Mouse (Mus musculus): Measurements from ENCODE around the gene Pomgnt2. TPM values are rescaled to one million over a fixed set of nuclear protein-coding genes. Genes with fewer than 3 reads are reported as not detected.
A peak's percentile ranks its signal among the peaks of the same experiment; 100 is the strongest.

The Pomgnt2 gene
- polyA plus RNA-seq, 1 experiment from 2014 or later: 13.0 TPM

DNA sequence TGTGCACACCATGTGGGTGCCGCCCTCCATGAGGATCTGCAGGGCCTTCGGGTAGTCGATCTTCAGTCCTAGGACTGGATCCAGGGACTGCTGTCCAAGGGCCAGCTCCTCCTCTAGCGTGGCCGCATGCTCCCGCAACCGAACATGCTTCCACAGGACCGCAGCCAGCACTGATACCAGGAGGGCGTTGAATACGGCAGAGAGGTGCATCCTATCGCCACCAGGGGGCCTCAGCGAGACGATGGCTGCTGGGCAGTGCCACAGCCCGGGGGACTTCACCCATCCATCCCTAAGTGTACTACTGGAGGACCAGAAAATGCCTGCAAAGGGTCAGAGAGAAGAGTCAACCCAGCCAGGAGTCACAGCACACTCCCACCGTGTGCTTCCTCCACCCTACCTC, 13.4 kb downstream of the Pomgnt2 start:
- ATAC-seq (ENCODE audit: borderline replicate concordance, extremely low read depth, low FRiP score, low TSS enrichment): peak; percentile 53; the same call in 1 of the 2 replicates
- 36% methylated on average over 15 of the region's 15 CpGs for WGBS

DNA sequence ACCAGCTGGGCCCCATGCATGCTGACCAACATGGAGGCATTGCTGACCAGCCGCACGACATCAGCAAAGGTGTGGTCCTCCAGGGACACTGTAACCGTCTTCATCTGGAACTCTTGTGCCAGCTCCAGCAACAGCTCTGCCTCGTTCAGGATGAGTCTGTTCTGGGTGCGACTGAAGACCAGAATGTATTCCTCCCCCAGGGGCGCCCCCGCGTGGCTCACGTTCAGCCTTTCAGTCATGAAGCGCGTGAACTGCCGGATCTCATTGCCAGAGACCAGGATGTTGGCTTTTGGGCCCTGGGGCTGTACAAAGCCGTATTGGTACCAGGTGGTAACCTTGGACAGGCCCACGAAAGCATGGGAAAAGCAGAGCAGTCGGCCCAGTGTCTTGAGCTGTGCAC, 14.2 kb downstream of the Pomgnt2 start:
- H3K4me3 ChIP-seq: no peak overlapping the region
- no peaks in the 10 kb centered on the region for H3K9me3 ChIP-seq
- H3K27me3 ChIP-seq: no peaks in the 10 kb centered on the region
- no peak overlapping the region for H3K4me2 ChIP-seq
- no peak overlapping the region for H3K27ac ChIP-seq
- H3K9ac ChIP-seq: no peak overlapping the region
- 89% methylated on average over 15 of the region's 15 CpGs for WGBS
- no peak for ATAC-seq (ENCODE audit: borderline replicate concordance, extremely low read depth, low FRiP score, low TSS enrichment)
- 0 out of 2 replicates have a peak, but pooled peaks cover 9% of the 10 kb centered on the region for H3K4me1 ChIP-seq
- no peaks in the 10 kb centered on the region for H3K36me3 ChIP-seq

More for the DNA sequence above, 13.4 kb downstream of the Pomgnt2 start:
- Histone ChIP-seq H3K27me3 (no peaks in the 10 kb centered on the region), H3K4me1 (0 out of 2 replicates have a peak, but pooled peaks cover 9% of the 10 kb centered on the region), H3K36me3 (no peaks in the 10 kb centered on the region), H3K27ac (no peak overlapping the region), H3K4me2 (no peak overlapping the region), H3K4me3 (no peak overlapping the region), H3K9ac (no peak overlapping the region), H3K9me3 (no peaks in the 10 kb centered on the region)

DNA sequence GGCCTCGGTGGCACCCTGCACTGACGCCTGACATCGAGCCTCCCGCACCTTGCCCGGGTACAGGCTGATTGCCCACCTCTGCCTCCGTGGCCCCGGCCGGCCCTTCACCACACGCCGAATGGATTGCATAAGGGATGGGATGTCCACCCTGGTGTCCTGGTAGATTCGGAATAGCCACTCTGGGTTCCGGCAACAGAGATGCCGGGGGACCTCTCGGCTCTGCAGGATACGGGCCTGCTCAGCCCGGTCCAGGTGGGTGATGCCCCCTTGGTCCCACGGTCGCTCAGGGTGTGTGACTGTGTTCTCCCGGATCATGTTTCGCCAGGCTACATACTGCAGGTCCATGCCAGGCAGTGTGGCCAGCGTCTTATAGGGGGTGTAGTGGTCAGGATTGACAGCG, 14.7 kb downstream of the Pomgnt2 start:
- Histone ChIP-seq H3K4me2 (no peak overlapping the region), H3K27ac (no peak overlapping the region), H3K4me1 (0 out of 2 replicates have a peak, but pooled peaks cover 9% of the 10 kb centered on the region), H3K27me3 (no peaks in the 10 kb centered on the region), H3K4me3 (no peak overlapping the region), H3K9ac (no peak overlapping the region), H3K36me3 (no peaks in the 10 kb centered on the region), H3K9me3 (no peaks in the 10 kb centered on the region)
- no peak for ATAC-seq (ENCODE audit: borderline replicate concordance, extremely low read depth, low FRiP score, low TSS enrichment)
- 95% methylated on average over 22 of the region's 22 CpGs for WGBS

DNA sequence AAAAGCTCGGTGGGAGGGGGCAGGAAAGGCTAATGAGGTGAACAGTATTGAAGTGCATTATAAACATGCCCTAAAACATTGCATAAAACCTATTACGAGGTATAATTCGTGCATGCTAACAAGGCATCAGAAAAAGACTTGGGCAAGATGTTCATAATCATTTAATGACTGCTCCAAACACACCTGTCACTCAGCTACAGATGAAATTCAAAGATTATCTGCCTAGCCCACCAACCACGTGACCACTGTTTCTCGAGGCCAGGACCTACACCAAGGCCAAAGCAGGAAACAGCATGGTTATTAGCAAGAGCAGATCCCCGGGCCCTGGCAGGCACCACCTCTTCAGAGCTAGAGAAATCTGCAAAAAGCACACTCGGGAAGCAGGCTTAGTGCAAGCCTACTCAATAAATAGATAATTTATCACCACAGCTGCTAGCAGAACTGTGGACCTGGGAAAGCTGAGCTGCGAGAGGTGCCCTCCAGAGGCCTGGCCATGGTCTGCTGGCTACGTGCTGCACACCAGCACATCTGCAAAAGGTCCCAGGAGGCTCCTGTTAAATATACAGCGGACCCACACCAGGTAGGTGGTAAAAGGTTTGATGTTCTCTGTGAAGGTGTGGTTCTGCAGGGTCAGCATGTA, 15.3 kb downstream of the Pomgnt2 start:
- Histone ChIP-seq H3K4me1 (0 out of 2 replicates have a peak, but pooled peaks cover 9% of the 10 kb centered on the region), H3K9me3 (no peaks in the 10 kb centered on the region), H3K4me3 (no peak overlapping the region), H3K36me3 (no peaks in the 10 kb centered on the region), H3K4me2 (no peak overlapping the region), H3K27ac (no peak overlapping the region), H3K27me3 (no peaks in the 10 kb centered on the region), H3K9ac (no peak overlapping the region)
- WGBS: 67% methylated on average over 10 of the region's 10 CpGs
- ATAC-seq (ENCODE audit: borderline replicate concordance, extremely low read depth, low FRiP score, low TSS enrichment): no peak

DNA sequence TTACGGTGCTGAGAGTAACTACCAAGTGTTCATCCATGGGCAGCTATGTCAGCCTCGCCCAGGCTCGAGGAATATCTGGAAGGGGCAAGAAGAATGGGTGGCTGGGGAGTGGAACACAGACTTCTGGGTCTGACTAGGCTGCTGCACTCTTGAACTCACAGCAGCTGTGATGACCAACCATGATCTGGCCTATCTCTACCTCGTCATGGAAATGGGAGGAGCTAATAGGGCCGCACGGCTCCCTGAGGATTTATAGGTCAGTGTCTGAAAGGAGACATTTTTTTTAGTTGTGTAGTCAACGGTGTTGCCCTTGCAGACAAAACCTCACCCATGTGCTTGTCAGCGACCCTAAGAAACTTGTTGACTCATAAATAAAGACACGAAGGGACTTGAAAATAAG, 15.9 kb downstream of the Pomgnt2 start:
- no peaks in the 10 kb centered on the region for H3K36me3 ChIP-seq
- H3K4me1 ChIP-seq: 0 out of 2 replicates have a peak, but pooled peaks cover 9% of the 10 kb centered on the region
- H3K27ac ChIP-seq: no peak overlapping the region
- 77% methylated on average over 9 of the region's 9 CpGs for WGBS
- no peaks in the 10 kb centered on the region for H3K27me3 ChIP-seq
- ATAC-seq (ENCODE audit: borderline replicate concordance, extremely low read depth, low FRiP score, low TSS enrichment): no peak
- no peak overlapping the region for H3K9ac ChIP-seq
- H3K9me3 ChIP-seq: no peaks in the 10 kb centered on the region
- no peak overlapping the region for H3K4me3 ChIP-seq
- H3K4me2 ChIP-seq: no peak overlapping the region

DNA sequence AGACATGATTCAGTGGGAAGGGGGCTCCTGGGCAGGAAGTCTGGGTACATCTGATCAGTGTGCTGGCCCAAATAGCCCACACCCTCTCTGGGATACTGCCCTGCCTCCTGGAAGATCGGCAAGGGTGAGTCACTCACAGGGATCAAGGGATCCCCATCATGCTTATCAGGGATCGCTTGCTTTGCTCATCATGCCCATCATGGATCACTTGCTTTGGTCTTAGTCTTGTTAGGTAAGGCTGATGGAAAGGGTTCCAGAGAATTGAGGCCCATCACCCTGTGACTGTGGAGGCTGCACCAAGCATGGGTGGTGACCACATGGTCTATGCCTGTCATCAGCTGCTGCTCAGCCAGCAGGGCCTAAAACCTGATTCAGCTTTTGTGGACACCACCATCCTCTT, 21.6 kb downstream of the Pomgnt2 start:
- Histone ChIP-seq H3K4me3 (no peak overlapping the region), H3K36me3 (no peaks in the 10 kb centered on the region), H3K27me3 (no peaks in the 10 kb centered on the region), H3K4me1 (0 out of 2 replicates have a peak, but pooled peaks cover 9% of the 10 kb centered on the region), H3K4me2 (no peak overlapping the region), H3K27ac (no peak overlapping the region), H3K9me3 (no peaks in the 10 kb centered on the region), H3K9ac (no peak overlapping the region)
- ATAC-seq (ENCODE audit: borderline replicate concordance, extremely low read depth, low FRiP score, low TSS enrichment): no peak
- 62% methylated on average over 2 of the region's 2 CpGs for WGBS

DNA sequence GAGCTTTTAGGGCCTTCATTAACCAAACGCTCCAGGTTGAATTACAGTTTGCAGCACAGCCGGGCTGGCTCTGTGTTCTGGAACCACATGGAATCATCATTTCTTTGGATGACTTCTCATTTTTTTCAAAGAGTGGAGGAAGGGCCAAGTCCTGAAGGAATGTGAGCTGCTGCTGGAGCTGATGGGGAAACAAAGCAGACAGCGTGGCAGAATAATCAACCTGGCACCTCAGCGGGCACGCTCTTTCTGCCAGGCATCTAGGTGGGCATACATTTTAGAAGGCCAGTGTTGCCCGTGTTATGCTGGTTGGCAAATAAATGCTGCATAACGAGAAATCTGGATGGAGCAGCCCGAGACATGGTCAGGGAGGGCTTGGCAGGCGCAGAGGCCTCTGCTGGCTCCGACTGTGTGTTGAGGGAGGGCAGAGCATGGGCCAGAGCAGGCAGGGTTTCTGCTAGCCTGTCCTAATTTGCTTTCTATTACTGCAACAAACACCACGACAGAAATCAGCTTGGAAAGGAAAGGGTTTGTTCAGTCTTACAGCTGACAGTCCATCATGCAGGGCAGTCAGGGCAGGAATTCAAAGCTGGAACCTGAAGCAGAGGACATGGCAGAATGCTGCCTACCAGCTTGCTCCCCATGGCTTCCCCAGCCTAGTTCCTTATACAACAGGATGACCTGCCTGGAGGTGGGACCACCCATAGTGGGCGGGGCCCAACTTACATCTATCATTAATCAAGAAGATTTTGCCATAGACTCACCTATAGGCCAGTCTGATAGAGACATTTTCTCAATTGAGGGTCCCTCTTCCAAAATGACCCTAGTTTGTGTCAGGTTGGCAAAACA, 22.5 kb downstream of the Pomgnt2 start:
- H3K36me3 ChIP-seq: no peaks in the 10 kb centered on the region
- H3K9ac ChIP-seq: no peak overlapping the region
- H3K4me1 ChIP-seq: peaks cover 8% of the 10 kb centered on the region; the same call in 1 of the 2 replicates
- peak; percentile 47; the same call in 1 of the 2 replicates for ATAC-seq (ENCODE audit: borderline replicate concordance, extremely low read depth, low FRiP score, low TSS enrichment)
- H3K27me3 ChIP-seq: no peaks in the 10 kb centered on the region
- 69% methylated on average over 12 of the region's 12 CpGs for WGBS
- H3K4me3 ChIP-seq: no peak overlapping the region
- peak overlapping the region; percentile 42 for H3K27ac ChIP-seq
- no peaks in the 10 kb centered on the region for H3K9me3 ChIP-seq
- H3K4me2 ChIP-seq: no peak overlapping the region

DNA sequence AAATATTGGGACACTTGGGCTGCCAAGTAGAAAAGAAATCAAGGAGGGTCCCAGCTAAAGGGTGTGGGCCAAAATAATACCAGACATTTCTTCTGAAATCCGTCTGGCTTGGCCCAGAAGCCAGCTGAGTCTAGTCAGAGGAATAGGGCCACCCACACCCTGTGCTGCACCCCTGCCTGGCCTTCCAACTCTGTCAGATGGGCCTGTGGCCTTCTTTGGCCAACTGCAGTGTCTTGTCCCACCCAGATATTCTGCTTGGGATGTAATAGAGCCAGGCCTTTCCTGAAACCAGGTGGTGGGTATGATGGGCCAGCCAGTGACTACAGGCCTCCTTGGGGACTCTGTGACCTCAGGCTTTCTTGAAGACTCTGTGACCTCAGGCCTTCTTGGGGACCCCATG, 23.7 kb downstream of the Pomgnt2 start:
- Histone ChIP-seq H3K36me3 (no peaks in the 10 kb centered on the region), H3K4me3 (no peak overlapping the region), H3K4me1 (peaks cover 6% of the 10 kb centered on the region; the same call in 1 of the 2 replicates), H3K27ac (no peak overlapping the region), H3K27me3 (no peaks in the 10 kb centered on the region), H3K9me3 (no peaks in the 10 kb centered on the region), H3K4me2 (no peak overlapping the region), H3K9ac (no peak overlapping the region)
- 40% methylated on average over 1 of the region's 1 CpGs for WGBS
- ATAC-seq (ENCODE audit: borderline replicate concordance, extremely low read depth, low FRiP score, low TSS enrichment): no peak

DNA sequence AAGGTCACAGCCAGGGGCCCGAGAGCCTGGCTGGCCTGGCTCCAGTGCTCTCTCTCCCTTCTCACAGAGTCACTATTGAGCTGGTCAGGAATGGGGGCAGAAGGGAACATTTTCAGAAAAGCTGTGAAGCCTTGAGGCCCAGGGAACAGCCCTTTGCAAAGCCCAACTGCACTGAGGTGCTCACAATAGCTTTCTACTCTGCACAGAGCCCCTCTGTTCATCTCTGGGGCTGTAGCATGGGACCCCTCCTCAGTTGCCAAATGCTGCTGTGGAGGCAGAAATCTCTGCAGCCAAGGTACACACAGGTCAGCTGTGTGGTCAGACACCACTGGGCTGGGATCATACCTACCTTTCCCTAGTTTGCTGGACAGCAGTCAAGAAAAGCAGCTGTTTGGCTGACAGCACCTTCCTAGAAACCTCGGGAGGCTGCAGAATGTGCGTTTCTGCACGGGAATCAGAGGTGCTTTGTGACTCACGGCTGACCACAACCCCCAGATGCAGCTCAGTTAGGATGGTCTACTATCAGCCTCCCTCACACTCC, 27.0 kb downstream of the Pomgnt2 start:
- H3K4me3 ChIP-seq: no peak overlapping the region
- H3K9me3 ChIP-seq: no peaks in the 10 kb centered on the region
- H3K4me2 ChIP-seq: no peak overlapping the region
- no peak overlapping the region for H3K9ac ChIP-seq
- H3K36me3 ChIP-seq: no peaks in the 10 kb centered on the region
- no peaks in the 10 kb centered on the region for H3K27me3 ChIP-seq
- no peak overlapping the region for H3K27ac ChIP-seq
- 41% methylated on average over 5 of the region's 5 CpGs for WGBS
- H3K4me1 ChIP-seq: peaks cover 10% of the 10 kb centered on the region; the same call in 1 of the 2 replicates
- no peak for ATAC-seq (ENCODE audit: borderline replicate concordance, extremely low read depth, low FRiP score, low TSS enrichment)

DNA sequence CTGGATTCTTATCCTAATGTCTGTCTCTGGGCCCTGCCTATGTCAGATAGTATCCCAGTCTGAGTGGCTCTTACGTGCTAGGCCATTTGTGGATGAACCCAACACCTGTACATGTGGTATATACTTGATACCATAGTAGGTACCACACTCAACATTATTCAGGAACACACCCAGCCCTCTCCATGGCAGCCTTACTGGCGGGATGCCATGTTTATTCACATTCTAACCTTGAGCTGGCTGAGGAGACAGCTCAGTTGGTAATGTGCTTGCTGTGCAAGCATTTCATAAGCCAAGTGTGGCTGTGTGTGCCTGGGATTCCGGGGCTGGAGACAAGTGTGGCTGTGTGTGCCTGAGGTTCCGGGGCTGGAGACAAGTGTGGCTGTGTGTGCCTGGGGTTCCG, 28.7 kb downstream of the Pomgnt2 start:
- Histone ChIP-seq H3K4me3 (no peak overlapping the region), H3K4me1 (peaks cover 10% of the 10 kb centered on the region; the same call in 1 of the 2 replicates), H3K9ac (no peak overlapping the region), H3K27me3 (no peaks in the 10 kb centered on the region), H3K36me3 (no peaks in the 10 kb centered on the region), H3K4me2 (no peak overlapping the region), H3K9me3 (no peaks in the 10 kb centered on the region), H3K27ac (no peak overlapping the region)
- ATAC-seq (ENCODE audit: borderline replicate concordance, extremely low read depth, low FRiP score, low TSS enrichment): peak; percentile 23; the same call in 1 of the 2 replicates
- WGBS: 38% methylated on average over 5 of the region's 5 CpGs

DNA sequence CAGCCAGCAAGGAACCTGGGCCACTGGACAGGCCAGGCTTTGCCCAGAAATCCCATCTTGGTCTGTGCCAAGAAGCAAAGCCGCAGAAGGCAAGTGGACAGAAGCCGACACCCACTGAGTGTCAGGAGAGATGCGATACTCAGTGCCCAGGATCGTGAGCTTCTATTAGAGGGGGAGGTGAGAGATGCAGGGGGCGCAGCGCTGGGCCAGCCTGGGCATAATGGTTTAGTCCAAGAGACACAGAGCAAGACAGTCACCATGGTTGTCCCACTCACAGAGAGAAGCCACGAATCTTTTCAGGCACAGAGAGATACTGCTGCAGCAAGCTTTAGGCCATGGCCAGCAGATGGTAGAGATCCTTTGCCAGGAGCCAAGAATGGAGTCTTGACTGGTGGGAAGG, 32.0 kb downstream of the Pomgnt2 start:
- no peak overlapping the region for H3K4me3 ChIP-seq
- H3K27ac ChIP-seq: no peak overlapping the region
- no peaks in the 10 kb centered on the region for H3K9me3 ChIP-seq
- peaks cover 8% of the 10 kb centered on the region; the same call in 1 of the 2 replicates for H3K4me1 ChIP-seq
- H3K4me2 ChIP-seq: no peak overlapping the region
- H3K36me3 ChIP-seq: no peaks in the 10 kb centered on the region
- ATAC-seq (ENCODE audit: borderline replicate concordance, extremely low read depth, low FRiP score, low TSS enrichment): no peak
- 79% methylated on average over 7 of the region's 7 CpGs for WGBS
- H3K27me3 ChIP-seq: no peaks in the 10 kb centered on the region
- H3K9ac ChIP-seq: no peak overlapping the region
